Mouse (Mus musculus) hindbrain, embryonic 13.5 days (tissue): Measurements from ENCODE around the gene Mboat1. TPM values are rescaled to one million over a fixed set of nuclear protein-coding genes. Genes with fewer than 3 reads are reported as not detected.

Source experiments
- ATAC-seq: fragments of 200-750 bp; cut with Nextera tagmentation; 2 replicates; pipeline ENCODE4 v1.8.0; 2017; ENCODE audit warnings: moderate TSS enrichment; ENCODE audit not compliant: low FRiP score
- H3K27ac ChIP-seq: fragments of 300-500 bp; sonication (generic); 2 replicates; pipeline ENCODE4 v1.5.1; 2015; ENCODE audit warnings: inconsistent platforms, mild to moderate bottlenecking, moderate library complexity
- H3K27me3 ChIP-seq: fragments of 300-500 bp; sonication (generic); 2 replicates; pipeline ENCODE4 v1.6.1; 2015; ENCODE audit warnings: mild to moderate bottlenecking, inconsistent platforms
- H3K36me3 ChIP-seq: fragments of 300-500 bp; sonication (generic); 2 replicates; pipeline ENCODE4 v1.6.1; 2015; ENCODE audit warnings: mild to moderate bottlenecking, inconsistent platforms
- H3K4me1 ChIP-seq: fragments of 300-500 bp; sonication (generic); replicated peaks from 2 replicates; pipeline ENCODE4 v1.6.1; 2015; ENCODE audit warnings: inconsistent platforms
- H3K4me2 ChIP-seq: fragments of 300-500 bp; sonication (generic); 2 replicates; pipeline ENCODE4 v1.6.1; 2015; ENCODE audit warnings: inconsistent platforms, mild to moderate bottlenecking, moderate library complexity
- H3K4me3 ChIP-seq: fragments of 300-500 bp; sonication (generic); 2 replicates; pipeline ENCODE4 v1.5.1; 2015; ENCODE audit warnings: mild to moderate bottlenecking, inconsistent platforms
- H3K9ac ChIP-seq: fragments of 300-500 bp; sonication (generic); 2 replicates; pipeline ENCODE4 v1.6.1; 2015; ENCODE audit warnings: mild to moderate bottlenecking, inconsistent platforms
- H3K9me3 ChIP-seq: fragments of 300-500 bp; sonication (generic); 2 replicates; pipeline ENCODE4 v1.6.1; 2016; ENCODE audit warnings: inconsistent platforms
- WGBS: fragments of 180-500 bp; shearing (Covaris S2); methylation state at CpG from one replicate; pipeline ENCODE4 v1.1.7; 2015; 5-methylcytosine and 5-hydroxymethylcytosine counted together
- polyA plus RNA-seq: library from polyadenylated mRNA; unstranded; fragments of >200 nt; fragmentation: Nextera tagmentation; extraction: Ambion mirVana; gene quantifications from 2 replicates; pipeline ENCODE4 v1.2.1, GENCODE M21; 2015

Gene Mboat1
- polyA plus RNA-seq, 1 experiment from 2014 or later: 2.6 TPM

DNA sequence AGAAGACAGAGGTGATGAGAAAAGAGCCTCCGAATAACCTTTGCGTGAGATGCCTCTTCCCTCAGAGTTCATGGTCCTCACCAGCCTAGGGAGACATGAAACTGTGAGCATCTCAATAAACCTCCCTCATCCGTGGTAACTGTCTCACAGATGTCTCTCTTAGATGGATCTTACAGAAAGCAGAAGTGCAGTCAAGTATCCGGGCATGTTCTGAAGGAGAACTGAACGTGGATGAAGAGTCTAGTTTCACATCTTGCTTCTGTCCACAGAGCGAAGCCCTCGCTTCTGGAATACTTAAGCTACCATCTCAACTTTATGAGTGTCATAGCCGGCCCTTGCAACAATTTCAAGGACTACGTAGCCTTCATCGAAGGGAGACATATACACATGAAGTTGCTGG lies 87.8 kb downstream of the Mboat1 start:
- Histone ChIP-seq H3K4me3 (no peak overlapping the region), H3K27me3 (no peaks in the 10 kb centered on the region), H3K9me3 (no peaks in the 10 kb centered on the region), H3K4me1 (no peaks in the 10 kb centered on the region), H3K27ac (no peak overlapping the region), H3K4me2 (no peak overlapping the region), H3K36me3 (no peaks in the 10 kb centered on the region), H3K9ac (no peak overlapping the region)
- 95% methylated on average over 10 of the region's 10 CpGs for WGBS
- ATAC-seq: no peak

DNA sequence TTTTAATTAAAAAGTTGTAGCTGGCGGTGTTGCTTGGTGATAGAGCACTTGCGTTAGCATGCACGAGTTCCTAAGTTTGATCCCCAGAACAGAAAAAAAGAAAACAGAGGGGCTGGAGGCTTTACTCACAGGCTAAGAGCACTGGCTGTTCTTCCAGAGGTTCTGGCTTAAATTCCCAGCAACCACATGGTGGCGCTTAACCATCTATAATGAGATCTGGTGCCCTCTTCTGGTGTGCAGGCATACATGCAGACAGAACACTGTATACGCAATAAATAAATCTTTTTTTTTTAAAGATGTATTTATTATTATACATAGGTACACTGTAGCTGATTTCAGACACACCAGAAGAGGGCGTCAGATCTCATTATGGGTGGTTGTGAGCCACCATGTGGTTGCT lies 88.4 kb downstream of the Mboat1 start:
- Histone ChIP-seq H3K27me3 (no peaks in the 10 kb centered on the region), H3K4me2 (no peak overlapping the region), H3K27ac (no peak overlapping the region), H3K4me1 (no peaks in the 10 kb centered on the region), H3K4me3 (no peak overlapping the region), H3K9me3 (no peaks in the 10 kb centered on the region), H3K9ac (no peak overlapping the region), H3K36me3 (no peaks in the 10 kb centered on the region)
- WGBS: 96% methylated on average over 6 of the region's 6 CpGs
- no peak for ATAC-seq

GRCm38 (mm10) chr13:30228762-30229161 lies 92.5 kb downstream of the Mboat1 start:
- 88% methylated on average over 5 of the region's 5 CpGs for WGBS

DNA sequence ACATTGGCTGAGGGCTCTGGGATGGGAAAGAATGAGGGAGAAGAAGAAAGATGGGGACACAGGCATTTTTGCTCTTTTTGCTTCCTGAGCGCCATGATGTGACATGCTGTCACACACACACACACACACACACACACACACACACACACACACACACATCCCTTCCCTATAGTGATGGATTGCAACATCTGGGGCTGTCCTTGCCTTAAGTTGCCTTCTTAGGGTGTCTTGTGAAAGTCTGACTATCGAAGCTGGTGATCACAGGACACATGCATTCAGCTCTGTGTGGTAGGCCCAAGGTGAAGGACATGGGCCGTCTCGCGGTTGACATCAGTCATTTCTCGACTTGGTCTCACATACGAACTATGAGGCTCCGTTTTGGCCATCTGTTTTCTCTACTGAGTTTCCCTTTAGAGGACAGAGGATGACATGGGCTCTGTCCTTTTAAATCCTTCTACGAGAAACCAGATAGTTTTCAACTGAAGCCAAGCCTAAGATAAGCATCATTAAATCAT lies 93.4 kb downstream of the Mboat1 start:
- H3K4me3 ChIP-seq: no peak overlapping the region
- H3K4me2 ChIP-seq: no peak overlapping the region
- H3K9me3 ChIP-seq: no peaks in the 10 kb centered on the region
- no peaks in the 10 kb centered on the region for H3K36me3 ChIP-seq
- H3K9ac ChIP-seq: no peak overlapping the region
- H3K4me1 ChIP-seq: no peaks in the 10 kb centered on the region
- no peak overlapping the region for H3K27ac ChIP-seq
- WGBS: 93% methylated on average over 9 of the region's 9 CpGs
- H3K27me3 ChIP-seq: no peaks in the 10 kb centered on the region
- no peak for ATAC-seq

More at GRCm38 (mm10) chr13:30228762-30229161, 92.5 kb downstream of the Mboat1 start:
- Histone ChIP-seq H3K4me1 (no peaks in the 10 kb centered on the region), H3K36me3 (no peaks in the 10 kb centered on the region), H3K27me3 (no peaks in the 10 kb centered on the region), H3K27ac (no peak overlapping the region), H3K4me3 (no peak overlapping the region), H3K9me3 (no peaks in the 10 kb centered on the region), H3K9ac (no peak overlapping the region), H3K4me2 (no peak overlapping the region)
- no peak for ATAC-seq

DNA sequence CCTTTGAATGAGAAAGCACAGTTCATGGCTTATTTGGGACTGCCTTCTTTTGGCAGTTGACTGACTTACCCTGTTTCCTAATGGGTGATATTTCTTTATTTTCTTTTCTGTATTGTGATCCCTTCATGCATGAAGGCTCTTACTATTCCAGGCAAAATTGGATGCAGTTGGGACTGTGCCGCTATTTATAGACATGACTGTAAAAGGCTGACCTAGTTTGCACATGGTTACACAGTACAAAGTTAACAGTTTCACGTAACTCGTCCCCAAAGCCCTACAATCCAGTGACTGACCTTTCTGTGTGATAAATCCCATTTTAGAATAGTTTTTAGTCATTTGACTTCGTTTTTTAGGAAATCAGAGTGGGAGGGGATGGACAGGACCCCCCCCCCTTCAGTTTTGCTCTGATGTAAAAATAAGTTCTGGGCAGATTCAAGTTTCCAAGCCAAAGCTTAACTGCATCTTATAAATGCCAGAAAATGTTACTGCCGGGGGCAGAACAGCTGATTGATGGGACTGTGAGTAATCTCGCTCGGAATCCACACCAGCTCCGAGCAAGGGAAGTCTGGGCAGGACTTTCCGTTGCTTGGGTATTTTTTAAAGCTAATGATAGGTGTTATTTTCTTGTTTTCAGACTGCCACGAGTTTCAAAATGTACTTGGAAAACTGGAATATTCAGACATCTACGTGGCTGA lies 98.9 kb downstream of the Mboat1 start:
- no peaks in the 10 kb centered on the region for H3K36me3 ChIP-seq
- no peaks in the 10 kb centered on the region for H3K4me1 ChIP-seq
- H3K4me3 ChIP-seq: no peak overlapping the region
- no peak overlapping the region for H3K4me2 ChIP-seq
- no peak overlapping the region for H3K9ac ChIP-seq
- no peak overlapping the region for H3K27ac ChIP-seq
- ATAC-seq: no peak
- no peaks in the 10 kb centered on the region for H3K9me3 ChIP-seq
- H3K27me3 ChIP-seq: no peaks in the 10 kb centered on the region
- 75% methylated on average over 11 of the region's 11 CpGs for WGBS

- H3K4me1 ChIP-seq: no peaks in the 10 kb centered on the region
- H3K36me3 ChIP-seq: no peaks in the 10 kb centered on the region
- H3K4me2 ChIP-seq: no peak overlapping the region
- WGBS: 91% methylated on average over 6 of the region's 6 CpGs
- no peak overlapping the region for H3K27ac ChIP-seq
- H3K4me3 ChIP-seq: no peak overlapping the region
- H3K9ac ChIP-seq: no peak overlapping the region
- no peak for ATAC-seq
- H3K27me3 ChIP-seq: no peaks in the 10 kb centered on the region
- H3K9me3 ChIP-seq: no peaks in the 10 kb centered on the region
Measured at GRCm38 (mm10) chr13:30239396-30239795, 103.1 kb downstream of the Mboat1 start.

GRCm38 (mm10) chr13:30245573-30245972 lies 109.3 kb downstream of the Mboat1 start:
- Histone ChIP-seq H3K4me1 (no peaks in the 10 kb centered on the region), H3K4me3 (no peak overlapping the region), H3K9me3 (no peaks in the 10 kb centered on the region), H3K27ac (no peak overlapping the region), H3K9ac (no peak overlapping the region), H3K4me2 (no peak overlapping the region), H3K27me3 (no peaks in the 10 kb centered on the region), H3K36me3 (no peaks in the 10 kb centered on the region)
- no peak for ATAC-seq
- 93% methylated on average over 4 of the region's 4 CpGs for WGBS

GRCm38 (mm10) chr13:30250341-30250905 lies 114.1 kb downstream of the Mboat1 start:
- H3K9ac ChIP-seq: no peak overlapping the region
- no peaks in the 10 kb centered on the region for H3K36me3 ChIP-seq
- H3K4me3 ChIP-seq: no peak overlapping the region
- no peak overlapping the region for H3K4me2 ChIP-seq
- H3K9me3 ChIP-seq: no peaks in the 10 kb centered on the region
- WGBS: 65% methylated on average over 5 of the region's 5 CpGs
- H3K27me3 ChIP-seq: 0 out of 2 replicates have a peak, but pooled peaks cover 2% of the 10 kb centered on the region
- peaks cover 6% of the 10 kb centered on the region for H3K4me1 ChIP-seq
- H3K27ac ChIP-seq: no peak overlapping the region
- no peak for ATAC-seq

DNA sequence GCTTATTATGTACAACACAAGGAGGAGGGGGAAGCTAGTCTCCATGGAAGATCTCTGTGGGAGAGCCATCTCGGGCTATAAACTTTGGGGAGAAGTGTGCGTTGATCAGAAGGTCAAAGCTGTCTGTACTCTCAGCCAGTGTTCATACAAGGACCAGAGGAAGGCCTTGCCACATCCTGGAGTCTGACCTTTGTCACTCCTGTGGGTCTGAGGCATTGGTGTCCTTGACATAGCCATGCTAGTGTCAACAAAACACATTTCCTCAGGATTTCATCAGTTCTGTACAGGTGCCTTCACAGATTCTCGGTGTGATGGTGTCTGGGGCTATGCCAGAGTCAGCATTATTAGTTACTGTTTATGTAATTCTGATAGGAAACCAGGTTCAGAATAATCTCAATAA lies 115.1 kb downstream of the Mboat1 start:
- Histone ChIP-seq H3K4me1 (peaks cover 6% of the 10 kb centered on the region), H3K27ac (no peak overlapping the region), H3K9ac (no peak overlapping the region), H3K27me3 (0 out of 2 replicates have a peak, but pooled peaks cover 2% of the 10 kb centered on the region), H3K4me2 (no peak overlapping the region), H3K4me3 (no peak overlapping the region), H3K36me3 (no peaks in the 10 kb centered on the region), H3K9me3 (no peaks in the 10 kb centered on the region)
- 90% methylated on average over 3 of the region's 3 CpGs for WGBS
- ATAC-seq: no peak

GRCm38 (mm10) chr13:30252692-30253091 lies 116.4 kb downstream of the Mboat1 start:
- Histone ChIP-seq H3K4me1 (peaks cover 6% of the 10 kb centered on the region), H3K4me2 (no peak overlapping the region)
- WGBS: 71% methylated on average over 3 of the region's 3 CpGs

GRCm38 (mm10) chr13:30253636-30254264 lies 117.5 kb downstream of the Mboat1 start:
- no peaks in the 10 kb centered on the region for H3K36me3 ChIP-seq
- no peaks in the 10 kb centered on the region for H3K9me3 ChIP-seq
- 12% methylated on average over 5 of the region's 5 CpGs for WGBS
- 0 out of 2 replicates have a peak, but pooled peaks cover 2% of the 10 kb centered on the region for H3K27me3 ChIP-seq
- H3K4me3 ChIP-seq: no peak overlapping the region
- H3K9ac ChIP-seq: no peak overlapping the region
- H3K4me2 ChIP-seq: no peak overlapping the region
- no peak overlapping the region for H3K27ac ChIP-seq
- peaks cover 6% of the 10 kb centered on the region for H3K4me1 ChIP-seq
- no peak for ATAC-seq

More at GRCm38 (mm10) chr13:30252692-30253091, 116.4 kb downstream of the Mboat1 start:
- Histone ChIP-seq H3K27me3 (0 out of 2 replicates have a peak, but pooled peaks cover 2% of the 10 kb centered on the region), H3K9me3 (no peaks in the 10 kb centered on the region), H3K4me3 (no peak overlapping the region), H3K9ac (no peak overlapping the region), H3K36me3 (no peaks in the 10 kb centered on the region), H3K27ac (no peak overlapping the region)
- ATAC-seq: no peak

DNA sequence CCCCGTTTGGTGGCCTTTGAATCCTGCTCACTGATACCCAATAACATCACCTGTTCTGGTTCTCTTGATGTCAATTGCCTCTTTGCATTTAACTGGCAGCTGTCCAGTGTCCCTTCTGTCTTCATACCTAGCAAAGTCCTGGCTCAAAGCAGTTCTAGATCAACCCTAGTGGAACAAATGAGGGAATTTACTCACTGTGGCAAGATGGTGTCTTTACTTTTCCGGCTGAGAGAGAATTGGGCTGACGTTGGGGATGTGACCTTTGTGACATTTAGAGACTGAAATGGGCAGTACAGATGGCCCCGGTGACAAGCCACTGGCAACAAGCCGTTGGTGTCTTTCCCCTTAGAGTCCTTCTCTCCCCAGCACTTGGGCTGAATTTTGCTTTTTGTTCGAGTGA lies 118.1 kb downstream of the Mboat1 start:
- no peak for ATAC-seq

More for the DNA sequence above, 118.1 kb downstream of the Mboat1 start:
- Histone ChIP-seq H3K9ac (no peak overlapping the region), H3K27ac (no peak overlapping the region), H3K4me1 (peaks cover 6% of the 10 kb centered on the region), H3K27me3 (0 out of 2 replicates have a peak, but pooled peaks cover 2% of the 10 kb centered on the region), H3K36me3 (no peaks in the 10 kb centered on the region), H3K9me3 (no peaks in the 10 kb centered on the region), H3K4me3 (no peak overlapping the region), H3K4me2 (no peak overlapping the region)
- WGBS: 48% methylated on average over 6 of the region's 6 CpGs
